Mouse (Mus musculus) adrenal gland, postnatal 14 days (tissue): ENCODE results near the gene Ncapg. TPM values are rescaled to one million over a fixed set of nuclear protein-coding genes. Genes with fewer than 3 reads are reported as not detected.

ENCODE experiments used
- DNase-seq: peaks from one replicate; pipeline ENCODE4 v3.0.0; 2021; ENCODE audit warnings: mixed read lengths
- total RNA-seq: library from RNA; stranded (reverse); gene quantifications from 2 replicates; pipeline ENCODE4 v1.2.3, GENCODE M21; 2021

Ncapg gene
- total RNA-seq, 1 experiment from 2014 or later = 7.6 TPM

GRCm38 (mm10) chr5:45691678-45692077, 22.0 kb downstream of the Ncapg start:
- DNase-seq = no peak

- no peak for DNase-seq
These were observed 37.1 kb downstream of the Ncapg start for GRCm38 (mm10) chr5:45706811-45707210.

- DNase-seq = no peak
These were observed 39.9 kb downstream of the Ncapg start for GRCm38 (mm10) chr5:45709653-45710052.

- DNase-seq = no peak
These were observed 49.2 kb downstream of the Ncapg start for GRCm38 (mm10) chr5:45718848-45719488.

- no peak for DNase-seq
These were observed 64.0 kb downstream of the Ncapg start for GRCm38 (mm10) chr5:45733751-45734150.

GRCm38 (mm10) chr5:45737911-45738310, 68.2 kb downstream of the Ncapg start:
- DNase-seq = no peak

Other genes with a start within 250 kb of the Ncapg start
- 140 and 142 TPM in 2 replicates for gene Qdpr, start 219.7 kb upstream of the Ncapg start, total RNA-seq
- gene Clrn2, start 216.2 kb upstream of the Ncapg start, total RNA-seq = not detected in 2 replicates
- gene Lap3, start 176.5 kb upstream of the Ncapg start, total RNA-seq = 87.3 and 89.3 TPM in 2 replicates
- 75.0 and 75.8 TPM in 2 replicates for gene Med28, start 149.7 kb upstream of the Ncapg start, total RNA-seq
- gene Fam184b, start 30.3 kb upstream of the Ncapg start, total RNA-seq = 0.74 and 1.2 TPM in 2 replicates
- gene Lcorl, start 187.7 kb downstream of the Ncapg start, total RNA-seq = 24.1 and 29.9 TPM in 2 replicates